Mouse (Mus musculus) kidney, postnatal 0 days (tissue): ENCODE results near the gene Srgap3. TPM values are rescaled to one million over a fixed set of nuclear protein-coding genes. Genes with fewer than 3 reads are reported as not detected.

Source experiments
- ATAC-seq: fragments of 200-750 bp; cut with Nextera tagmentation; replicated peaks from 2 replicates; pipeline ENCODE4 v1.8.0; 2017; ENCODE audit warnings: low read depth, moderate number of reproducible peaks, moderate TSS enrichment, moderate library complexity; ENCODE audit not compliant: low FRiP score
- DNase-seq: peaks from one replicate; pipeline ENCODE4 v3.0.0-alpha.2; 2016; ENCODE audit warnings: low spot score
- H3K27ac ChIP-seq: fragments of 300-500 bp; sonication (generic); 2 replicates; pipeline ENCODE4 v1.5.1; 2014; ENCODE audit warnings: mild to moderate bottlenecking
- H3K27me3 ChIP-seq: fragments of 300-500 bp; sonication (generic); 2 replicates; pipeline ENCODE4 v1.6.1; 2014; ENCODE audit warnings: low read length, mixed read lengths; ENCODE audit not compliant: insufficient read depth
- H3K36me3 ChIP-seq: fragments of 300-500 bp; sonication (generic); 2 replicates; pipeline ENCODE4 v1.6.1; 2014; ENCODE audit warnings: low read length, mixed read lengths; ENCODE audit not compliant: insufficient read depth
- H3K4me1 ChIP-seq: fragments of 300-500 bp; sonication (generic); replicated peaks from 2 replicates; pipeline ENCODE4 v1.6.1; 2014; ENCODE audit warnings: antibody characterized with exemption, low read length, mixed read lengths; ENCODE audit not compliant: insufficient read depth
- H3K4me2 ChIP-seq: fragments of 300-500 bp; sonication (generic); 2 replicates; pipeline ENCODE4 v1.6.1; 2014; ENCODE audit warnings: mild to moderate bottlenecking, low read length, moderate library complexity, mixed read lengths
- H3K4me3 ChIP-seq: fragments of 300-500 bp; sonication (generic); replicated peaks from 2 replicates; pipeline ENCODE4 v1.5.1; 2014; ENCODE audit warnings: low read depth, low read length
- H3K9ac ChIP-seq: fragments of 300-500 bp; sonication (generic); 2 replicates; pipeline ENCODE4 v1.6.1; 2014; ENCODE audit warnings: low read depth, low read length
- H3K9me3 ChIP-seq: fragments of 300-500 bp; sonication (generic); replicated peaks from 2 replicates; pipeline ENCODE4 v1.6.1; 2016; ENCODE audit warnings: low read length, inconsistent platforms, mixed read lengths
- CTCF ChIP-seq: IDR thresholded peaks from 2 replicates; pipeline ENCODE4 v1.5.1; 2016; ENCODE audit warnings: antibody characterized with exemption, low read depth, mild to moderate bottlenecking, moderate library complexity
- WGBS: fragments of 180-500 bp; shearing (Covaris S2); extraction: QIAGEN DNeasy Blood & Tissue Kit; methylation state at CpG from one replicate; pipeline ENCODE4 v1.1.7; 2014; 5-methylcytosine and 5-hydroxymethylcytosine counted together
- polyA plus RNA-seq: library from polyadenylated mRNA; unstranded; fragments of >200 nt; fragmentation: Nextera tagmentation; extraction: Ambion mirVana; gene quantifications from 2 replicates; pipeline ENCODE4 v1.2.1, GENCODE M21; 2015

Srgap3 gene
- polyA plus RNA-seq, 1 experiment from 2014 or later: 2.1 TPM

DNA sequence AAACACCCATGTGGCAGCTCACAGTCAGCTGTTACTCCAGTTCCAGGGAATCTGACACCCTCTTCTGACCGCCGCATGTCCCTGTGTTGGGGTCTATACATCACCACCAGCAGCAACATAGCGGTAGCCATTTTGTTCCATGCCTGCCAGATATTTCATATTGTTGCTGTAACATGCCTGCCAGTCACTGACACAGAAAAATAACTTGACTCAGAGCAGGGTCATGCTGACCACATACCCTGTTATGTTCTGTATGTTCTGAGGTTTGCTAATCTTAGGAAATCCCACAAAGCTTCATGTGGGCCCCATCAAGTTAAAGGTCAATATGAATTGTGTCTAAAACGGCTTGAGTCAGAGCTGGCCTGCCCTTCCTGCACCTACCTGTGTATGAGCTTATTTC is 30.2 kb upstream of the Srgap3 start:
- no peak overlapping the region for H3K27ac ChIP-seq
- no peak overlapping the region for H3K4me3 ChIP-seq
- no peaks in the 10 kb centered on the region; the same call in 1 of the 2 replicates for H3K4me1 ChIP-seq
- no peak for TF ChIP-seq CTCF
- DNase-seq (no peak), ATAC-seq (no peak)
- H3K27me3 ChIP-seq: no peaks in the 10 kb centered on the region
- 84% methylated on average over 4 of the region's 4 CpGs for WGBS
- no peak overlapping the region for H3K4me2 ChIP-seq
- no peaks in the 10 kb centered on the region for H3K36me3 ChIP-seq
- H3K9ac ChIP-seq: no peak overlapping the region
- H3K9me3 ChIP-seq: no peaks in the 10 kb centered on the region

DNA sequence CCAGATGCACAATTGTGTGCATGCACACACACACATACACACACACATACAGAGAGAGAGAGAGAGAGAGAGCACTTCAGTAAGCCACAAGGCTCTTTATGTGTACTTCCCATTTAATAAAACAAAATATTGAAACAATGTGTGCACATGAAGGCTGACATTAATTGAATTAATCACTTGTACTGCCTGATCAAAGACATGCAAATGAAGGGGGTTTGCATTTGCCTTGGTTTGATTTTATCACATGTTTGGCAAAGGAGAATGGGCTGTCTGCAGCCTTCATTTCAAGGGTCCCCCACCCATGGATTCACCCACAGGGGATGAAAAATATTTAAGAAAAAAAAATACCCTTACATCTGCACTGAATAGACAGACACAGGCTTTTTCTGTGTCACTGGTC is 29.5 kb upstream of the Srgap3 start:
- Histone ChIP-seq H3K4me2 (no peak overlapping the region), H3K36me3 (no peaks in the 10 kb centered on the region), H3K4me1 (no peaks in the 10 kb centered on the region; the same call in 1 of the 2 replicates), H3K4me3 (no peak overlapping the region), H3K9me3 (no peaks in the 10 kb centered on the region), H3K9ac (no peak overlapping the region), H3K27me3 (no peaks in the 10 kb centered on the region), H3K27ac (no peak overlapping the region)
- no peak for DNase-seq
- ATAC-seq: no peak
- TF ChIP-seq CTCF: no peak

DNA sequence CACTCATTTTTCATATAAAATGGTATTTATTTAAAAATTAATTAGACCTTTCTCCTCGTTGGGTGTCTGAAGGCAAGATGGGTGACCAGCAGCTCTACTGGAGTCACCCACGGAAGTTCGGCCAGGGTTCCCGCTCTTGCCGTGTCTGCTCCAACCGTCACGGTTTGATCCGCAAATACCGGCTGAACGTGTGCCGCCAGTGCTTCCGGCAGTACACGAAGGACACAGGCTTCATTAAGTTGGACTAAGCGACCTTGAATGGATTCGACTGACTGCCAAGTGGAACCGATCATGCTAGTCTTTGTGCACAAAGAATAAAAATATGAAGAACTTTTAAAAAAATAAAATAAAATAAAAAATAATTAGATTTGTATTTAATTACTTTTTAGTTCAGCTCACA is 29.1 kb upstream of the Srgap3 start:
- Histone ChIP-seq H3K27ac (no peak overlapping the region), H3K36me3 (no peaks in the 10 kb centered on the region), H3K9ac (no peak overlapping the region), H3K4me3 (no peak overlapping the region), H3K4me2 (no peak overlapping the region), H3K4me1 (no peaks in the 10 kb centered on the region; the same call in 1 of the 2 replicates), H3K27me3 (no peaks in the 10 kb centered on the region), H3K9me3 (no peaks in the 10 kb centered on the region)
- ATAC-seq (no peak), DNase-seq (no peak)
- 85% methylated on average over 16 of the region's 16 CpGs for WGBS
- no peak for TF ChIP-seq CTCF

DNA sequence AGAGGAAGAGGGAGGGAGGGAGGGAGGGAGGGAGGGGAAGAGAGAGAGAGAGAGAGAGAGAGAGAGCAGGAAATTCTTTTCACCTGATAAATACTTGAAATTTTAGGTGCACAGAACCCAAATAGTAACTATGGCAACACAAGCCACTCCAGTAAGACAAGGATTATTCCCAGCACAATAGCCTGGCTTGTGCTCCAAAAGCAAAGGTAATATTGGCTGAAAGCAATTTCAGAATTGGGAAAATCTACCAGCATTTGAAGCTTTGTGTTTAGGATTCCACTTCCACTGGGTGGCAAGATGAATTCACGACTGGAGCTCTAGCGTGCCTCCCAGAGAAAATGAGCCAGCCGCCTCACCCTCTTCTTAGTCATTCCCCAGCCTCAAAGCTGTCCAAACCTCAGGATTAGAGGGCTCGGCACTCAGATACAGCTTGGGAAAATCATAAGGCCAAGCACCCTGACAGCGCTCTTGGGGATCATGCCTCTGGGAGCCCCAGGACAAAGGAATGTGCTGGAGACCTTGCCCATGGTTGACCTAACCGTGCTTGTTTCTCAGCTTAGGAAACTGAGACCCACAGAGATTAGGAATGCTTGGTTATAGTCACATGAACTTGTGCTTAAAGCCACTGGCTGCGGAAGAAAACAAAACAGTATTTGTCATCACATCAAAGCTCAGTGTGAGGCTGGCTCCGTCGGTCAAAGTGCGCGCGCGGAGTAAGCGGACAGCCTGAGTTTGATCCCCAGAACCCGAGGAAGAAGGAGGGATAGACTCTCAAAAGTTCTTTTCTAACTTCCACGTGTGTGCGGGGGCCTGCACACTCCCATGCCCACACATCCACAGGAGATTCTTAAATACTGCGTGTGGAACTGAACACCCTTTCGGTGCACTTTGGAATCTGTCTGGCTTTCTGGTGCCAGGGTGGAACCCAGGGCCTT is 27.0 kb upstream of the Srgap3 start:
- H3K9me3 ChIP-seq: no peaks in the 10 kb centered on the region
- no peak overlapping the region for H3K27ac ChIP-seq
- no peak for TF ChIP-seq CTCF
- H3K27me3 ChIP-seq: no peaks in the 10 kb centered on the region
- DNase-seq (no peak), ATAC-seq (no peak)
- no peak overlapping the region for H3K4me2 ChIP-seq
- no peak overlapping the region for H3K4me3 ChIP-seq
- WGBS: 72% methylated on average over 19 of the region's 19 CpGs
- no peaks in the 10 kb centered on the region; the same call in 1 of the 2 replicates for H3K4me1 ChIP-seq
- H3K9ac ChIP-seq: no peak overlapping the region
- H3K36me3 ChIP-seq: no peaks in the 10 kb centered on the region

DNA sequence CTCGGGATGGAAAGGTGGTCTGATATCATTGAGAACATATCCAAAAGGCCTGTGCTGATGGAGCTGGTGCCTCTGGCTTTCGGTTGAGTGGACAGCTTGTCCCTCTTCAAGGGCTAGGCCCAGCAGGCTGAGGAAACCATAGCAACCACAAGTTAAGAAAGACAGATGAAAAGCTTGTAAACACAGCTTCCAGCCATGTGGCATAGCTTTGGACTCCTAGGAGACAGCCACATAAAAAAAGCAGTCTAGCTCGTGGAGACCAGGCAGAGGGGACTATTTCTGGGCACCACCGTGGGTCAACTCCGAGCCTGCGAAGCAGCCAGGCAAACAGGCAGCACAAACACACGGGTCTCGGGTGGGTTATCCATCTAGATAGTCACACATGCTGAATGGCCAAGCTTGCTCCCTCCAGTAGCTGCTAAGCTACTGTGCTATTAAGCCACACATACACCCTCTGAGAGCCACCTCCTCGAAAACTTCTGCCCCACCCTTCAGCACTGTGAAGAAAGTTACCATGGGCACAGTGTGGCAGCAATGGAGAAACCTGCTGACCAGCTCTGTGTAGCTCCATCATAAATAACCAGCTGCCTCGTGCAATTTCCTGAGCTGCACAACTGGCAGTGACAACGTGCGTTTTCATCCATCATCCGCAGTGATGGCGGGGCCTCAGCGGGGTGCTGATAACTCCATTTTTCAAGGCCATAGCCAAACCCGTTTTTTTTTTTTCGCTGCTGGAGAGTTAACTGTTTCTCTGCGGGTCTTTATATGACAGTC is 26.0 kb upstream of the Srgap3 start:
- no peaks in the 10 kb centered on the region for H3K27me3 ChIP-seq
- H3K9ac ChIP-seq: no peak overlapping the region
- 37% methylated on average over 18 of the region's 18 CpGs for WGBS
- TF ChIP-seq CTCF: no peak
- no peak overlapping the region for H3K27ac ChIP-seq
- H3K36me3 ChIP-seq: no peaks in the 10 kb centered on the region
- no peaks in the 10 kb centered on the region for H3K9me3 ChIP-seq
- H3K4me3 ChIP-seq: no peak overlapping the region
- H3K4me1 ChIP-seq: no peaks in the 10 kb centered on the region; the same call in 1 of the 2 replicates
- no peak overlapping the region for H3K4me2 ChIP-seq
- ATAC-seq (no peak), DNase-seq (peak; percentile 37)

DNA sequence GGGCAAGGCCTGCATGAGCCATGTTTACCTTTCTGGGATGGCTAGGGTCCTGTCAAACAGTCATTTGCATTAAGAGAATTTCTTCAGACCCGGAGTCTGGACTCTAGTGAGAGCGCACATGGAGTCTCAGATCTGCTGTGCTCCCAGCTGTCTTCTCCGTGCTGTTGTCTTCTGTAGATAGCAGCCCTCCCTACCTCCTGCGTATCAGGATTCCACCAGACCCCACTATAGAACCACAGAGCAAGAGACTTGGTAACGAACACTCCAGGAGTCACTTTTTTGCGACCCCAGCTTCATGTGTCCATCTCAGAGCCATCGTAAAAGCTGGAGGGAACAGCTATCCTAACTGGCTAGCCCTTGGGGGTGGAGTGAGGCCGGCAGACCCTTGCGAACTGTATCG is 25.1 kb upstream of the Srgap3 start:
- no peak overlapping the region for H3K9ac ChIP-seq
- ATAC-seq: no peak
- no peak overlapping the region for H3K4me2 ChIP-seq
- 57% methylated on average over 10 of the region's 10 CpGs for WGBS
- H3K9me3 ChIP-seq: no peaks in the 10 kb centered on the region
- no peak for DNase-seq
- TF ChIP-seq CTCF: no peak
- no peak overlapping the region for H3K27ac ChIP-seq
- H3K4me1 ChIP-seq: no peaks in the 10 kb centered on the region; the same call in 1 of the 2 replicates
- H3K36me3 ChIP-seq: no peaks in the 10 kb centered on the region
- no peaks in the 10 kb centered on the region for H3K27me3 ChIP-seq
- no peak overlapping the region for H3K4me3 ChIP-seq
